Comparison of ENCODE assay signal across 31 mouse cellular contexts in genomic region chr2:21121663-21122062, GRCm38 (mm10).
"Had no signal": no experiment of that assay in that cellular context is flagged by ENCODE, and none has a peak within 500 bp of the region (broad histone marks: within the 10 kb centered on the region; RNA-seq: fewer than 3 reads in every experiment).

No protein-coding gene starts in this region.

- H3K4me1 ChIP-seq: limb, embryonic 10.5 days; limb, embryonic 12.5 days; limb, embryonic 13.5 days; limb, embryonic 15.5 days; liver, embryonic 13.5 days; liver, embryonic 15.5 days; lung, embryonic 15.5 days; megakaryocyte, embryonic 14.5 days; midbrain, embryonic 10.5 days; midbrain, embryonic 12.5 days; midbrain, embryonic 13.5 days; midbrain, embryonic 15.5 days; neural tube, embryonic 12.5 days; neural tube, embryonic 13.5 days had no signal

- H3K27ac ChIP-seq: left cerebral cortex, adult 2 months; limb, embryonic 10.5 days; limb, embryonic 12.5 days; limb, embryonic 13.5 days; limb, embryonic 15.5 days; liver, embryonic 13.5 days; liver, embryonic 14.5 days; liver, embryonic 15.5 days; lung, embryonic 15.5 days; macrophage; midbrain, embryonic 10.5 days; midbrain, embryonic 12.5 days; midbrain, embryonic 13.5 days; midbrain, embryonic 15.5 days; neural tube, embryonic 12.5 days; neural tube, embryonic 13.5 days had no signal

- DNase-seq: left cerebral cortex, postnatal 4 days; liver, embryonic 13.5 days; lung, adult 18-20 months; lung, adult 2 months; lung, embryonic 14.5 days; lung, postnatal 10 days; lung, postnatal 14 days; lung, postnatal 36 days; lung, postnatal 4 days; midbrain, embryonic 14.5 days had no signal

- H3K9ac ChIP-seq: limb, embryonic 12.5 days; limb, embryonic 13.5 days; limb, embryonic 15.5 days; liver, embryonic 13.5 days; liver, embryonic 14.5 days; liver, embryonic 15.5 days; lung, embryonic 14.5 days; lung, embryonic 15.5 days; midbrain, embryonic 12.5 days; midbrain, embryonic 13.5 days; midbrain, embryonic 15.5 days; neural tube, embryonic 12.5 days; neural tube, embryonic 13.5 days had no signal

- ATAC-seq: lung, postnatal 0 days; midbrain, embryonic 13.5 days; midbrain, embryonic 15.5 days; midbrain, embryonic 16.5 days had no signal

- H3K27me3 ChIP-seq: limb, embryonic 12.5 days; limb, embryonic 13.5 days; limb, embryonic 15.5 days; liver, embryonic 13.5 days; liver, embryonic 15.5 days; lung, embryonic 15.5 days; megakaryocyte, embryonic 14.5 days; midbrain, embryonic 12.5 days; midbrain, embryonic 13.5 days; midbrain, embryonic 15.5 days; neural tube, embryonic 12.5 days; neural tube, embryonic 13.5 days had no signal

- H3K9me3 ChIP-seq: limb, embryonic 10.5 days; limb, embryonic 12.5 days; limb, embryonic 13.5 days; limb, embryonic 15.5 days; liver, embryonic 13.5 days; liver, embryonic 15.5 days; lung, embryonic 15.5 days; megakaryocyte, embryonic 14.5 days; midbrain, embryonic 10.5 days; midbrain, embryonic 12.5 days; midbrain, embryonic 13.5 days; midbrain, embryonic 15.5 days; neural tube, embryonic 12.5 days; neural tube, embryonic 13.5 days had no signal

- H3K4me2 ChIP-seq: limb, embryonic 12.5 days; limb, embryonic 13.5 days; limb, embryonic 15.5 days; liver, embryonic 11.5 days; liver, embryonic 13.5 days; liver, embryonic 15.5 days; lung, embryonic 14.5 days; lung, embryonic 15.5 days; midbrain, embryonic 11.5 days; midbrain, embryonic 12.5 days; midbrain, embryonic 13.5 days; midbrain, embryonic 15.5 days; neural tube, embryonic 12.5 days; neural tube, embryonic 13.5 days had no signal

- H3K4me3 ChIP-seq: left cerebral cortex, adult 2 months; limb, embryonic 10.5 days; limb, embryonic 12.5 days; limb, embryonic 13.5 days; limb, embryonic 15.5 days; liver, embryonic 13.5 days; liver, embryonic 15.5 days; lung, embryonic 15.5 days; megakaryocyte, embryonic 14.5 days; midbrain, embryonic 10.5 days; midbrain, embryonic 12.5 days; midbrain, embryonic 13.5 days; midbrain, embryonic 15.5 days; myocyte; neural tube, embryonic 12.5 days; neural tube, embryonic 13.5 days had no signal

- H3K36me3 ChIP-seq: limb, embryonic 10.5 days; limb, embryonic 12.5 days; limb, embryonic 13.5 days; limb, embryonic 15.5 days; liver, embryonic 13.5 days; liver, embryonic 15.5 days; lung, embryonic 15.5 days; midbrain, embryonic 10.5 days; midbrain, embryonic 12.5 days; midbrain, embryonic 13.5 days; midbrain, embryonic 15.5 days; neural tube, embryonic 12.5 days; neural tube, embryonic 13.5 days had no signal
